Mouse (Mus musculus) retina, postnatal 1 day (tissue): Measurements from ENCODE around the gene Cadps2.

Experiments
- DNase-seq: peaks from one replicate; pipeline ENCODE4 v3.0.0-alpha.2; 2012

Cadps2 gene

GRCm38 (mm10) chr6:23249616-23250287 is 589.5 kb downstream of the Cadps2 start:
- peak; percentile 74 for DNase-seq

DNA sequence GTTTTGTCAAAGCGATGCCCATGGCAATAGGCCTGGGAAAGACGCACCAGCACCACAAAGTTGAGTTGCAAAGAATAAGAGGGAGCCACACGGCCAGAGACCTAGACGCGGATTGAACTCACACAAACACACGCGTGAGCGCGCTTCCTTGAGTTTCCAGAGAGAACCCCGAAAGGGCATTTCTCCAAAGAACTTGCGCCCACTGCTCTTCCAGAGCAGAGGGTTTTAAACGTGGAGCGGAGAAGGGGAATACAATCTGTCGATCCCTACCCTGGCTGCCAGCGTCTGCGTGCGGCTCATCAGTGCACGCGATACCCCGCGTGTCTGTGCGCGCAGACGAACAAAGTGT is 590.2 kb downstream of the Cadps2 start:
- DNase-seq: peak; percentile 53

- peak; percentile 72 for DNase-seq
Measured at GRCm38 (mm10) chr6:23248313-23249052, 590.7 kb downstream of the Cadps2 start, which contains the start of gene Fezf1. Fezf1 (minus strand) TSS chr6:23248362.

- DNase-seq: peak; percentile 59
Measured at GRCm38 (mm10) chr6:23247512-23248312, 591.5 kb downstream of the Cadps2 start.

DNA sequence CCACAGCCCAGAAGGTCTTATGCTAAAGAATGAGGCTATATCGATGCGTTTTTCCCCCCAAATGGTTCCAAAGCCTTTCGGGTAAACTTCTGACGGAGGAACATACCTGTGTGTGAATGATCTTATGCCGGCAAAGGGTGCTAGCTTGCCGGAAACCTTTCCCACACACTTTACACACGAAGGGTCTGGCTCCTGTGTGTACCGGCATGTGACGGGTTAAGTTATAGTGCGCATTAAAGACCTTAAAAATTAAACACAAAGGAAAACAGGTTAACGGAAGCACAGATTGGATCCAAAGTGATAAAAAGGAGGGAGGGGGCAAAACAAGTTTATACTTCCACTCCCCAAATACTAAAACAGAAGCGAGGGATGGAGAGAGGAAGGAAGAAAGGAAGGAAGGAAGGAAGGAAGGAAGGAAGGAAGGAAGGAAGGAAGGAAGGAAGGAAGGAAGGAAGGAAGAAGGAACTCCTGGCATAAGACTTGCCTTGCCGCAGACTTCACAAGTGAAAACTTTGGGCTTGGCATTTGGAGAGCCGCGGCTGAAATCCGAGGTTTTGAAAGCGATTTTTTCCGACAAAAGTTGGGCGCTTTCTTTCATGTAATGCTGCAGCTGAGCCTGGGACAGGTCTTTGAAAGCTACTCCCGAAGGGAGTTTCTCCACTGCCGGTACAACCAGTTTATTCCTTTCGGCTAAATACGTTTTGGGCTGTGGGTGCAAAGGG is 592.3 kb downstream of the Cadps2 start:
- DNase-seq: no peak

- DNase-seq: peak; percentile 30
Measured at GRCm38 (mm10) chr6:23246061-23246789, 593.0 kb downstream of the Cadps2 start.

GRCm38 (mm10) chr6:23245545-23246011 is 593.6 kb downstream of the Cadps2 start:
- peak; percentile 43 for DNase-seq

- DNase-seq: no peak
Measured at GRCm38 (mm10) chr6:23245121-23245520, 594.1 kb downstream of the Cadps2 start.

DNA sequence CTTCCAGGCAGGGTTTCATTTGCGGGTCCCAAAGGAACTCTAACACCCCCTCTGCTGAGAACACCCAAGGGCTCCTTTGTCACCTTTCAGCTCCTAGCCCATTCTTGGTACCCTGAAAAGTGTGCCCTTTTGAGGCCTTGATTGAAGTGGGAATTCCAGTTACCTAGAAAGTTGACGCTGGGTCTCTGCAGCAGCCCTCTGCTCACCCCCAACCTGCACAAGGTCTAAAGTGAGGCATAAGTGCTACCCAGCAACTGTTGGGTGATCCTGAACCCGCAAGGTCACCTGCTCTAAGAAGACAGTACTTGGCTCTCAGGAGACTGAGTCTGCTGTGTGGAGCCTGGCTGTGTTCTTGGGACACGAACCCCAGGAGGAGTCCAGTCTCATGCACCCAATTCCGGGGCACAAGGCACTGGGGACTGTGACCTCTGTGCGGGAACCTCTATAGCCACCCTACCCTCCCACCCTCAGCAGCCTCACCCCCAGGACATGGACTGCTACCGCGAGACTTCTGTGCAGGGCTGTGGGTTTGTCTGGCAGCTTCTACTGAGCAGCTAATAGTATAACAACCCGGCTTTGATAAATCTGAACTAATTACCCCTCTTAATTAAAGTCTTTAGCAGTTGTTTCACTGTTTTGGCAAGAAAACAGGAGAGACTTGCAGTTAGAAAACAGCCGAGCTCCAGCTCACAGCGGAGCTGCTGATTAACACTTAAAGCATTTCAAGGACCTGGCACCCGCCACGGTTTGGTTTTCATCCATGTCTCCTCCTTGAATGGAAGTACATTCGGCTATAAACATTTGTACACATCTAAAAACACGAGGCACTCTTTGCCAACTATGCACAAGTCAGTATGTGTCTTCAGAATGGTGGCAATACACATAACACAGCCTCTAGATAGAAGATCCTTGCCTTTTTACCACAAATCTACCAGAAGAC is 595.1 kb downstream of the Cadps2 start:
- peak; percentile 25 for DNase-seq
